Mouse (Mus musculus): Measurements from ENCODE around the gene Mapk1. TPM values are rescaled to one million over a fixed set of nuclear protein-coding genes. Genes with fewer than 3 reads are reported as not detected.

The Mapk1 gene
- 100 to 1,000 TPM; 108 to 112 TPM for total RNA-seq (2023)

GRCm38 (mm10) chr16:16983131-16983533 is at the start of gene Mapk1:
Gene Mapk1 (plus strand): TSS chr16:16983382.

DNA sequence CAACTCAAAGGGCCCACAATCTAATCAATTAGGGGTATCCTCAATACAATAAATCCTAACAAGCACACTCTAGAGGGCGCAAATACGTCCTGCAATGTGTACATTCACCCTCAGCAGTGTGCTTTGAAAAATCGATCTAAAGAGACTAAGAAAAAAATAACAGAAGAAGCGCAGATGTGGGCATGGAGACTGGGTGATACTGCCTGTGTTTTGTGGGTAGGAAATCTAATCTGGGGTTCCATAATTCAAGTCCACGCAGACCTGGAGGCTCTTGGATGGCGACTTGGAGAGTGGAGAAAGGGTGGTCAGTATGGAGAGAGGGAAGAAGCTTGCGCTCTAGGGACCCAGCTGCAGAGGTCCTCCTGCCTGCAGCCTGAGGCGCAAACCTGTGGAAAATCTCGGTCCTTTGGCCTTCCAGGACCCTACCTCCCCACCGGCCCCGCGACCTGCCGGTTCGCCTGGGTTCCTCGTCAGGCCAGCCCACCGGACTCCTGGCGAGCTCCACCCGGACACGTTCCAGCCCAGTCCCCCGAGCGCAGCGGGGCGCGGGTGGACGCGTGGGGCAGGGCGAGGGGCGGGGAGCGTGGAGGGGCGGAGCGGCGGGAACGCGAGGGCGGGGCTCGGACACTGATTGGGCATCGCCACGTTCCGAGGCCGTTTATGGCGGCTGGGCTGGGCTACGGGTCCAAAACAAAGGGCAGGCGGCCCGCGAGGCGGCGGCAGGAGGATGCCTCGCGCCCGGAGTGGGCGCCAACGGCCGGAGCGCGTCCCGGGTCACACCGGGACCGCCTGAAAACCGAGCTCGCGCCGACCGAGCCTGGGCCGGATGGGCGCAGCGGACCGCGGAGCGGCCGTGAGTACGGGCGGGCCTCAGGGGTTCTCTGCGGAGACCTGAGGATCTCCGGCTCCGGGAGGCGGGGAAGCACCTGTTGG is 86.6 kb downstream of the Mapk1 start, which contains the start of gene Ypel1:
Ypel1 (plus strand) TSS at position 186 of the 933 bp plus-strand sequence.

Other genes with a start within 250 kb of the Mapk1 start
- gene Spag6l, start 153.9 kb upstream of the Mapk1 start, total RNA-seq (2023): 1 to 10 TPM; 5.0 to 5.7 TPM
- 1 to 10 TPM; 1.0 to 5.4 TPM for gene Igll1, start 119.4 kb upstream of the Mapk1 start, total RNA-seq (2023)
- gene Top3b, start 112.6 kb upstream of the Mapk1 start, total RNA-seq (2023): 10 to 100 TPM; 77.8 to 92.0 TPM
- 1 to 10 TPM; 1.3 to 2.4 TPM for gene Vpreb1, start 112.5 kb upstream of the Mapk1 start, total RNA-seq (2023)
- gene Ppm1f, start 86.9 kb upstream of the Mapk1 start, total RNA-seq (2023): 1 to 10 TPM; 8.6 to 9.2 TPM
- gene Ypel1, start 86.3 kb downstream of the Mapk1 start, total RNA-seq (2023): under 1 TPM; 0.20 to 0.33 TPM
- gene Ppil2, start 127.9 kb downstream of the Mapk1 start, total RNA-seq (2023): 10 to 100 TPM; 71.4 to 76.8 TPM
- 1 to 10 TPM; 5.9 to 8.9 TPM for gene 2610318N02Rik, start 141.8 kb downstream of the Mapk1 start, total RNA-seq (2023)
- 10 to 100 TPM; 46.3 to 53.3 TPM for gene Sdf2l1, start 149.0 kb downstream of the Mapk1 start, total RNA-seq (2023)
- 1 to 10 TPM; 5.8 to 7.5 TPM for gene Ydjc, start 161.2 kb downstream of the Mapk1 start, total RNA-seq (2023)
- 1 to 10 TPM; 1.2 TPM for gene Ccdc116, start 163.8 kb downstream of the Mapk1 start, total RNA-seq (2023)
- gene Ube2l3, start 219.3 kb downstream of the Mapk1 start, total RNA-seq (2023): 100 to 1,000 TPM; 149 to 154 TPM
- gene Rimbp3, start 225.2 kb downstream of the Mapk1 start, total RNA-seq (2023): under 1 TPM; 0.07 to 0.33 TPM

All from neutrophil, adult 83 days (primary cell).